Mouse (Mus musculus): Measurements from ENCODE around the gene 1700022I11Rik.

DNA sequence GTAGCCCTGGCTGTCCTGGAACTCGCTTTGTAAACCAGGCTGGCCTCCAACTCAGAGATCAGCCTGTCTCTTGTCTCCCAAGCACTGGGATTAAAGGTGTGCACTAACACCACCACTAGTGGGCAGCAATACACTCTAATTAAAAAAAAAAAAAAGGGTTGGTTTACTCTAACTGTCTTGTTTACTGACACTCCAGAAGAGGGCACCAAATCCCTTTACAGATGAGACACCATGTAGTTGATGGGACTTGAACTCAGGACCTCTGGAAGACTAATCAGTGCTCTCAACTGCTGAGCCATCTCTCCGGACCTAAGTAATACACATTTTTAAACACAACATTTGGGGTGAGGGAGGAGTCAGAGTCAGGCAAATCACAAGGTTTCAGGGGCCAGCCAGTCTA, 36.4 kb downstream of the 1700022I11Rik start:
- TF ChIP-seq POLR2A (IDR thresholded peaks at IDR 0.05; ENCODE audit: control insufficient read depth, extremely low read depth, insufficient read depth, low read length, poor library complexity) (no peak), CTCF (IDR thresholded peaks at IDR 0.05; ENCODE audit: borderline replicate concordance, control insufficient read depth, extremely low read depth, insufficient read depth, low read length, poor library complexity) (no peak)
